Mouse (Mus musculus) kidney, embryonic 16.5 days (tissue): Measurements from ENCODE around the gene Dctn1. TPM values are rescaled to one million over a fixed set of nuclear protein-coding genes. Genes with fewer than 3 reads are reported as not detected.
"Not testable (repeated sequence)": the region's sequence is repeated elsewhere in the genome, so short reads cannot be mapped to it uniquely, and the experiment has no call there.

Experiments used
- ATAC-seq: fragments of 200-750 bp; cut with Nextera tagmentation; 2 replicates; pipeline ENCODE4 v1.8.0; 2017; ENCODE audit warnings: moderate TSS enrichment; ENCODE audit not compliant: low FRiP score, low TSS enrichment
- H3K27ac ChIP-seq: fragments of 300-500 bp; sonication (generic); 2 replicates; pipeline ENCODE4 v1.5.1; 2014; ENCODE audit warnings: low read length
- H3K27me3 ChIP-seq: fragments of 300-500 bp; sonication (generic); 2 replicates; pipeline ENCODE4 v1.6.1; 2014; ENCODE audit warnings: low read length, control low read depth, mixed read lengths; ENCODE audit not compliant: insufficient read depth
- H3K36me3 ChIP-seq: fragments of 300-500 bp; sonication (generic); 2 replicates; pipeline ENCODE4 v1.6.1; 2014; ENCODE audit warnings: low read length, control low read depth, mixed read lengths; ENCODE audit not compliant: insufficient read depth
- H3K4me1 ChIP-seq: fragments of 300-500 bp; sonication (generic); 2 replicates; pipeline ENCODE4 v1.6.1; 2014; ENCODE audit warnings: low read length, control low read depth, mixed read lengths; ENCODE audit not compliant: insufficient read depth
- H3K4me2 ChIP-seq: fragments of 300-500 bp; sonication (generic); replicated peaks from 2 replicates; pipeline ENCODE4 v1.6.1; 2014; ENCODE audit warnings: low read depth, low read length
- H3K4me3 ChIP-seq: fragments of 300-500 bp; sonication (generic); 2 replicates; pipeline ENCODE4 v1.5.1; 2014; ENCODE audit warnings: mild to moderate bottlenecking, low read length
- H3K9ac ChIP-seq: fragments of 300-500 bp; sonication (generic); replicated peaks from 2 replicates; pipeline ENCODE4 v1.6.1; 2014; ENCODE audit warnings: low read length
- H3K9me3 ChIP-seq: fragments of 300-500 bp; sonication (generic); 2 replicates; pipeline ENCODE4 v1.6.1; 2016; ENCODE audit warnings: low read length, control low read depth
- whole genome bisulfite sequencing: fragments of 180-500 bp; shearing (Covaris S2); extraction: QIAGEN DNeasy Blood & Tissue Kit; methylation state at CpG from one replicate; pipeline ENCODE4 v1.1.7; 2014; 5-methylcytosine and 5-hydroxymethylcytosine counted together
- polyA plus RNA-seq: library from polyadenylated mRNA; unstranded; fragments of >200 nt; fragmentation: Nextera tagmentation; extraction: Ambion mirVana; gene quantifications from 2 replicates; pipeline ENCODE4 v1.2.1, GENCODE M21; 2015

Dctn1 gene
- polyA plus RNA-seq, 1 experiment from 2014 or later = 101 TPM

DNA sequence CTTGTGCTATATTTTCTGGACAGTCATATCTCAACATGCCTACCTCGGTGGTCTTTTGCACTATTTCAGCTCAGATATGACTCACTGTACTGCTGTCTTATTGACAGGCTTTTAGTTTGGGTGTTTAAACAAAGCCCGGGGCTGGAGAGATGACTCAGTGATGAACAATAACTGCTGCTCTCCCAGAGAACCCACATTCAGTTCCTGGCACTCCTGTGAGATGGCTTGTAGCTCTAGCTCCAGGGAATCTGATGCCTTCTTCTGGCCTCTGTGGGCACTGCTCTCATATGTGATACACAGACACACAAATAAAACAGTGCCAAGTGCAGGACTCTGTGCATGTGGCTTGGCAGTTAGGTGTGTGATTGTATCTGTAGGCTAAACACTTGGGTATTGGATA, 20.5 kb upstream of the Dctn1 start:
- Histone ChIP-seq H3K27me3 (no peaks in the 10 kb centered on the region), H3K27ac (no peak overlapping the region), H3K36me3 (peaks cover 28% of the 10 kb centered on the region), H3K9me3 (no peaks in the 10 kb centered on the region), H3K9ac (no peak overlapping the region), H3K4me1 (peaks cover 17% of the 10 kb centered on the region), H3K4me3 (no peak overlapping the region), H3K4me2 (no peak overlapping the region)
- 71% methylated on average over 2 of the region's 2 CpGs for WGBS
- no peak for ATAC-seq

DNA sequence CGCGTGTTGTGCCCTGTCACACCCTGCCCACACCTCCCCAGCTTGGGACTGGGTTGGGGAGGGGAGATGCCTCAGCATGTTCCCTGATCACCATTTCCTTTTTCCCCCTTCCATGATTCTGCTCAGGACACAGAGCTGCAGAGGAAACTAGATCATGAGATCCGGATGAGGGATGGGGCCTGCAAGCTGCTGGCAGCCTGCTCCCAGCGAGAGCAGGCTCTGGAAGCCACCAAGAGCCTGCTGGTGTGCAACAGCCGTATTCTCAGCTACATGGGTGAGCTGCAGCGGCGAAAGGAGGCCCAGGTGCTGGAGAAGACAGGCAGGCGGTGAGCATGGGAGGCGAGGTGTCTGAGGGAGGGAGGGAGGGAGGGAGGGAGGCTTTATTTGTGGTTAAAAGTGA, 19.9 kb upstream of the Dctn1 start:
- no peak for ATAC-seq
- no peak overlapping the region; the same call in 1 of the 2 replicates for H3K27ac ChIP-seq
- WGBS = 56% methylated on average over 8 of the region's 9 CpGs

GRCm38 (mm10) chr6:83147280-83147679, 18.4 kb upstream of the Dctn1 start:
- 44% methylated on average over 7 of the region's 7 CpGs for WGBS
- Histone ChIP-seq H3K4me2 (no peak overlapping the region), H3K27ac (no peak overlapping the region), H3K4me3 (no peak overlapping the region), H3K9ac (no peak overlapping the region; the same call in 1 of the 2 replicates), H3K36me3 (peaks cover 41% of the 10 kb centered on the region), H3K9me3 (no peaks in the 10 kb centered on the region), H3K27me3 (no peaks in the 10 kb centered on the region), H3K4me1 (peaks cover 9% of the 10 kb centered on the region)
- ATAC-seq = 0 out of 2 replicates have a peak, but pooled peaks have one; percentile 20

More for the DNA sequence above, 19.9 kb upstream of the Dctn1 start:
- no peak overlapping the region for H3K4me3 ChIP-seq
- H3K4me1 ChIP-seq = peaks cover 17% of the 10 kb centered on the region
- H3K9me3 ChIP-seq = no peaks in the 10 kb centered on the region
- peaks cover 28% of the 10 kb centered on the region for H3K36me3 ChIP-seq
- H3K27me3 ChIP-seq = no peaks in the 10 kb centered on the region
- no peak overlapping the region for H3K9ac ChIP-seq
- H3K4me2 ChIP-seq = no peak overlapping the region

- H3K4me3 ChIP-seq = no peak overlapping the region
- peaks cover 42% of the 10 kb centered on the region for H3K36me3 ChIP-seq
- no peaks in the 10 kb centered on the region for H3K9me3 ChIP-seq
- ATAC-seq = no peak
- 45% methylated on average over 8 of the region's 8 CpGs for WGBS
- H3K4me1 ChIP-seq = peaks cover 22% of the 10 kb centered on the region
- H3K27ac ChIP-seq = no peak overlapping the region
- no peaks in the 10 kb centered on the region; the same call in 1 of the 2 replicates for H3K27me3 ChIP-seq
- H3K9ac ChIP-seq = no peak overlapping the region
- H3K4me2 ChIP-seq = no peak overlapping the region
Observed at GRCm38 (mm10) chr6:83151721-83152120, 14.0 kb upstream of the Dctn1 start.

DNA sequence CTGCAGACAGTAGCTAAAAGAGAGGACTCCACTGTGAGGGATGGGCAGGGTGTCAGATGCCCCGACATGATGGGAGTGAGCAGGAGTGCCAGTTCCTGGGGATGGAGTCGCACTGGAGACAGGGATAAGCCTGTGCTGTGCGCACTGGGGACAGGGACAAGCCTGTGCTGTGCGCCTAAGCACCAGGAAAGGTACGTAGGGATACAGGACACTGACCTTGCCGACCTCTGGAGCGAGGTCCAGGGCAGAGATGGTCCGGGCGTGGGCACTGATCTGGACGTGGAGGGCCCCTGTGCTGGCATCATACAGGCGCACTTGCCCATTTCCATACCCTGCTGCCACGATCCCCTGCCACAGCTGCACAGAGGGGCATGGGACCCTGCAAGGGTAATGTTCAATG, 12.7 kb upstream of the Dctn1 start:
- Histone ChIP-seq H3K9ac (no peak overlapping the region), H3K27me3 (no peaks in the 10 kb centered on the region; the same call in 1 of the 2 replicates), H3K4me3 (no peak overlapping the region), H3K4me1 (peaks cover 16% of the 10 kb centered on the region), H3K36me3 (peaks cover 31% of the 10 kb centered on the region), H3K9me3 (no peaks in the 10 kb centered on the region), H3K27ac (no peak overlapping the region), H3K4me2 (no peak overlapping the region)
- no peak for ATAC-seq
- 86% methylated on average over 12 of the region's 12 CpGs for WGBS

DNA sequence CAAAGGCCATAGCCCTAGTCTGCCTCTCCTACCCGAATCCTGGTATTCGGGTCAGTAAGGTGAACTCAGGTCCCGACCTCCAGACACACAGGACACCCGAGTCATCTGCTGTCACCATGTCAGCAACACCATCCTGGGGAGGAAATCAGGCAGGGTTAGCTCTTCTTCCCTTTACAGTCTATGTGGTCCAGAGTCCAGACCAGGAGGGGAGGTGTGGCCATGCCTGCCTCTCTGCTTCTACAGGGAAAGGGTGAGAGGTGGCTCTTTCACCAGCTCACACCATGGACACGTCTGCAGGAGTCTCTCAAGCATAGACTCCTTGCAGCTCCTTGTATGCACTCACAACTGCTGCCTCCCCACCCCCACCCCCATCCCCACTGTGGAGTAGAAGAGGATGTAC, 12.2 kb upstream of the Dctn1 start:
- WGBS = 69% methylated on average over 5 of the region's 5 CpGs
- ATAC-seq = no peak
- H3K9me3 ChIP-seq = no peaks in the 10 kb centered on the region
- no peaks in the 10 kb centered on the region; the same call in 1 of the 2 replicates for H3K27me3 ChIP-seq
- peaks cover 16% of the 10 kb centered on the region for H3K4me1 ChIP-seq
- H3K27ac ChIP-seq = no peak overlapping the region
- H3K9ac ChIP-seq = no peak overlapping the region
- no peak overlapping the region for H3K4me2 ChIP-seq
- H3K4me3 ChIP-seq = no peak overlapping the region
- H3K36me3 ChIP-seq = peaks cover 30% of the 10 kb centered on the region

DNA sequence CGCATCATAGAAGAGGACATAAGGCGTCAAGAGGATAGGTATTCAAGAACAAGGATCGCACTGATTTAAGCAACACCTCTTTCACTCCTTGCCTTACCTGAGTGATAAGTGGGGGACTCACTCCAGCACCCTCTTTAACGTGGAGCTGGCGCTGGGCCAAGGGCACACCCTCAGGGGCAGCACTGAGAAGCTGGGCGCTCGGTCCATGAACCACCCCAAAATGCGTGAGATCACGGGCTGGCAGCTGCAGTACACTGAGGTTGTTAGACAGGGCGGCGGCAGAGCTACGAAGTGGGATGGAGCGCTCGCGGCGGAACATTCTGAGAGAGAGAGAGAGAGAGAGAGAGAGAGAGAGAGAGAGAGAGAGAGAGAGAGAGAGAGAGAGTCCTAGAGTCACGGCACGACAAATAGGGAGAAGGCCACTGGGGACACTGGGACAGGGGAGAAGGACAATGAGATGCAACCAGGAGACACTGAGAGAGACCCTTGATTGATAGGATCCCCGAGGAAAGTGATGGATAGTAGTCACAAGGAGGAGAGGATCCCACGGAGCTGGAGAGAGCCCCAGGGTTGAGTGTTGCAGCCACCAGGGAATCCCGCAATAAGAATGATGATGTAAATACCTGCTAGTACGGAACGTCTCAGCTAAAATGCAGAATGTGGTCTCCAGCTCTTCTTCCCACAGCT, 10.0 kb upstream of the Dctn1 start:
- peak overlapping the region; percentile 62 for H3K4me3 ChIP-seq
- peaks cover 16% of the 10 kb centered on the region for H3K4me1 ChIP-seq
- peaks cover 14% of the 10 kb centered on the region; the same call in 1 of the 2 replicates for H3K36me3 ChIP-seq
- H3K9ac ChIP-seq = peak overlapping the region; percentile 58
- H3K27ac ChIP-seq = no peak overlapping the region
- H3K27me3 ChIP-seq = peaks cover 5% of the 10 kb centered on the region
- peak; percentile 1 for ATAC-seq
- H3K4me2 ChIP-seq = peak overlapping the region; percentile 92
- 7% methylated on average over 23 of the region's 23 CpGs for WGBS
- no peaks in the 10 kb centered on the region for H3K9me3 ChIP-seq

- Histone ChIP-seq H3K4me3 (peak within 1 kb of the TSS; percentile 62), H3K36me3 (peaks cover 11% of the 10 kb centered on the region; the same call in 1 of the 2 replicates), H3K27ac (no peak within 1 kb of the TSS), H3K27me3 (peaks cover 10% of the 10 kb centered on the region), H3K4me1 (peaks cover 16% of the 10 kb centered on the region), H3K9ac (peak within 1 kb of the TSS; percentile 58), H3K4me2 (peak within 1 kb of the TSS; percentile 92), H3K9me3 (no peaks in the 10 kb centered on the region)
- peak; percentile 78 for ATAC-seq
- WGBS = 2% methylated on average over 32 of the region's 32 CpGs
Observed at GRCm38 (mm10) chr6:83156259-83156684, 9.4 kb upstream of the Dctn1 start, which contains the start of the genes Wdr54 and 1700003E16Rik. Wdr54 (minus strand) TSS chr6:83156397. 1700003E16Rik (plus strand) TSS chr6:83156404.

DNA sequence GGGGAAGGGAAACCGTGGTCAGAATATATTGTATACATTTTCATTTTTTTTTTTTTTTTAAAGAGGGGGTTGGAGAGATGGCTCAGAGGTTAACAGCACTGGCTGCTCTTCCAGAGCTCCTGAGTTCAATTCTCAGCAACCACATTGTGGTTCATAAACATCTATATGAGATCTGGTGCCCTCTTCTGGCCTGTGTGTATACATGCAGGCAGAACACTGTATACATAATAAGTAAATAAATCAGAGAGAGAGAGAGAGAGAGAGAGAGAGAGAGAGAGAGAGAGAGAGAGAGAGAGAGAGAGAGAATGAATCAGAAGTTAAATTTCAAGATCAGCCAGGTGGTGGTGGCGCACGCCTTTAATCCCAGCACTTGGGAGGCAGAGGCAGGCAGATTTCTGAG, 6.3 kb upstream of the Dctn1 start:
- H3K9me3 ChIP-seq, H3K4me2 ChIP-seq, H3K27ac ChIP-seq, H3K9ac ChIP-seq, H3K4me3 ChIP-seq, H3K36me3 ChIP-seq, ATAC-seq: not testable (repeated sequence)
- Histone ChIP-seq H3K4me1 (peaks cover 31% of the 10 kb centered on the region), H3K27me3 (peaks cover 24% of the 10 kb centered on the region)
- WGBS = 31% methylated on average over 3 of the region's 3 CpGs

DNA sequence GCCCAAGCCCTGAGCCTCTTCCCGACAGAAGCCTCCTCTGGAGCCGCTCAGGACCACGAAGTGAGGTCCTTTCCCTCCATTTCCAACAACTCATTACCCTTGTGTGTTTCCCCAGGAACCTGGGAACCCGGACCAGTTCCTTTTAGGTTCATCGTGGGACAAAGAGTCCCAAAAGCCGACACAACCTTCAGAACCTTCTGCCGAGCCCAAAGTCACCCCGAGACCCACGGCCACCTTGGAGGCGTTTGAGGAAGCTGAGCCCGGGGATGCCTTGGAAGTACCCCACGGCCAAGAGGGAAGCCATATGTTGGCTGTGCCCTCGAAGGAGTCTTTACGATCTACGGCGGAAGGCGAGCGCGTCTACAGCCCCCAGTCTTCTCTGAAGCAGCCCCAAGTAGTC, 4.3 kb upstream of the Dctn1 start:
- no peak for ATAC-seq
- no peaks in the 10 kb centered on the region for H3K36me3 ChIP-seq
- H3K9me3 ChIP-seq = no peaks in the 10 kb centered on the region
- H3K9ac ChIP-seq = peak overlapping the region; percentile 53
- H3K27me3 ChIP-seq = peaks cover 24% of the 10 kb centered on the region
- H3K4me2 ChIP-seq = peak overlapping the region; percentile 85
- H3K27ac ChIP-seq = no peak overlapping the region
- H3K4me3 ChIP-seq = peak overlapping the region; percentile 48
- H3K4me1 ChIP-seq = peaks cover 23% of the 10 kb centered on the region
- WGBS = 7% methylated on average over 19 of the region's 19 CpGs
